Mouse (Mus musculus): Measurements from ENCODE around the gene Mef2d. TPM values are rescaled to one million over a fixed set of nuclear protein-coding genes. Genes with fewer than 3 reads are reported as not detected.

Mef2d gene
- polyA plus RNA-seq, 1 experiment = 343 TPM

DNA sequence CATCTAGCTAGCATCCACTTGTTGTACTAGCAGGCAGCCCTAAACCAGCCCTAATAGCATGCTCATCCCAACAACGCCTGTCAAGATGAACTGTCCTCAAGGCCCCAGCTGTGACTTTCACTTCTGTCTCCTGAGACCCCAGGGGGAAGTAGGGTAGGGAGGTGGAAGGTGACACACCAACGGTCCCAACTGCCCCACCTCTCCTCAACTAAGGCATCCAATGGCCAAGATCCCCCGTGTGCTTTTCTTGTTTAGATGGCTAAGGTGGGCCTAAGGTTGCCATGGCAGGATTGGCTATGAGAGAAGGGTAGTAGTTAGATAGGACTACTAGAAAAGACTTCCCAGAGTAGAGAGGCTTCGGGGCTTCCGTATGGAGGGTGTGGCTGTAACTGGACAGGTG is 6.2 kb downstream of the Mef2d start:
- 57% methylated on average over 5 of the region's 5 CpGs for WGBS
- Histone ChIP-seq H3K36me3 (ENCODE audit: control insufficient read depth, insufficient read depth, low read length) (no peaks in the 10 kb centered on the region), H3K27me3 (ENCODE audit: control insufficient read depth, insufficient read depth, low read length) (no peaks in the 10 kb centered on the region), H3K27ac (ENCODE audit: control insufficient read depth, insufficient read depth, low read length) (peak overlapping the region; percentile 12; the same call in 1 of the 2 replicates), H3K4me3 (ENCODE audit: control insufficient read depth, insufficient read depth, low read length) (no peak overlapping the region), H3K4me1 (replicated peaks; ENCODE audit: control insufficient read depth, insufficient read depth, low read length) (peaks cover 78% of the 10 kb centered on the region)
- TF ChIP-seq POLR2A (IDR thresholded peaks at IDR 0.05; ENCODE audit: control insufficient read depth, extremely low read depth, insufficient read depth, low read length, poor library complexity) (no peak), CTCF (IDR thresholded peaks at IDR 0.05; ENCODE audit: borderline replicate concordance, control insufficient read depth, extremely low read depth, insufficient read depth, low read length, poor library complexity) (no peak)
- no peak for DNase-seq

DNA sequence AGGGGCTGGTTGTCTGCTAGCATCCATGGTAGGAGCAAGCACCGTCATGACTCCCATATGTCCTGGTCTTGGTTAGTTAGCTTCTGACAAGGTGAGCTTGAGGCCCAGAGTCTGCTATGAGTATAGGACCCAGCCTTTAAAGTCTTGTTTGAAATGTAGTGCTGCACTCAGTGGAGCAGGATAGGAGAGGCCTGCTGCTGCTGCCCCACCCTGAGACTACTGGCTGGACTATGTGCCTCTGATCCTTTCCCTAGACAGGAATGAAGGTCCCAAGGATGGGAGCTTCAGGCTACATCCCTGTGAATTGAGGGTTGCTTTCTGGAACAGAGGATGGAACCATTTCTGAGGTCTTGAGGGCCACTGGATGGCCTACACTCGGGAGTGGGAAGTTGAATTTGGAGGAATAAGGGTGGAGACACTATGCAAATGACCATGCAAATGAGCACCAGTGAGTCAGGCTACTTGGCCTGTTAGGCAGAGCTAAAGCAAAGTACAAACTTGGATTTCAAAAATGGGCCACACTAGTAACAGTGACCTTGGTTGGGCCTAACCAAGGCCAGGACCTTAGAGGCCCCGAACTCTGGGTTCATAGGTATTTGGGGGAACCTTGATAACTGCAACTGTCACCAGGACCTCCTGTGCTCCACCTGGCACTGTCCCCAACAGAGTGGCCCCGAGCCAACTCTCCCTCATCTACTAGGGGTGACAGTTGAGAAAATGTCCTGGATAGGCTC is 6.8 kb downstream of the Mef2d start:
- no peak for DNase-seq
- Histone ChIP-seq H3K36me3 (ENCODE audit: control insufficient read depth, insufficient read depth, low read length) (no peaks in the 10 kb centered on the region), H3K27ac (ENCODE audit: control insufficient read depth, insufficient read depth, low read length) (peak overlapping the region; percentile 23; the same call in 1 of the 2 replicates), H3K4me3 (ENCODE audit: control insufficient read depth, insufficient read depth, low read length) (no peak overlapping the region), H3K27me3 (ENCODE audit: control insufficient read depth, insufficient read depth, low read length) (no peaks in the 10 kb centered on the region), H3K4me1 (replicated peaks; ENCODE audit: control insufficient read depth, insufficient read depth, low read length) (peaks cover 78% of the 10 kb centered on the region)
- WGBS = 50% methylated on average over 4 of the region's 4 CpGs
- no peak for TF ChIP-seq CTCF (IDR thresholded peaks at IDR 0.05; ENCODE audit: borderline replicate concordance, control insufficient read depth, extremely low read depth, insufficient read depth, low read length, poor library complexity)
- no peak for TF ChIP-seq POLR2A (IDR thresholded peaks at IDR 0.05; ENCODE audit: control insufficient read depth, extremely low read depth, insufficient read depth, low read length, poor library complexity)

DNA sequence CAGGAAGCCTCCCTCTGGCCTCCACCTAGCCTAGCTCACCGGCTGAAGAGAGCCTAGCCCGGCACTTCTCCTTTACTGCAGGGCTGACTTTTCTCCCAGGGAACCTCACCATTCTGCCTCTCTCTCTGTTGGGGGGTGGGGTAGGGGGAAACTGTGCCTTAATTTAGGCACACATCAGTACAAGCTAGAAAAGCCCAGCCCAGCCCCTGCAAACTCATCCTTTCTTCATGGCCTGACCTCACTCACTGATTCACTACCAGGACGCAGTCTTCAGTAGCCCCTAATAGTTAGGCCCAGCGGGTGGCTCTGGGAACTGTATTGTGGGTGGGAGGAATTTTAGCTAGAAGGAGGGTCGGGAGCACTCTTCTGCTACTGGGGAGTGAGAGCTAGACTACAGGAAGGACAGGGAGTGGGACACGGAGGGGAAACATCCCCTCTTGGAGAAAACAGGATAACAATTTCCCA is 7.4 kb downstream of the Mef2d start:
- TF ChIP-seq POLR2A (IDR thresholded peaks at IDR 0.05; ENCODE audit: control insufficient read depth, extremely low read depth, insufficient read depth, low read length, poor library complexity) = no peak
- H3K27me3 ChIP-seq (ENCODE audit: control insufficient read depth, insufficient read depth, low read length) = no peaks in the 10 kb centered on the region
- no peaks in the 10 kb centered on the region for H3K36me3 ChIP-seq (ENCODE audit: control insufficient read depth, insufficient read depth, low read length)
- peak overlapping the region; percentile 23; the same call in 1 of the 2 replicates for H3K27ac ChIP-seq (ENCODE audit: control insufficient read depth, insufficient read depth, low read length)
- no peak overlapping the region for H3K4me3 ChIP-seq (ENCODE audit: control insufficient read depth, insufficient read depth, low read length)
- peaks cover 74% of the 10 kb centered on the region for H3K4me1 ChIP-seq (replicated peaks; ENCODE audit: control insufficient read depth, insufficient read depth, low read length)
- no peak for DNase-seq
- 57% methylated on average over 6 of the region's 6 CpGs for WGBS

DNA sequence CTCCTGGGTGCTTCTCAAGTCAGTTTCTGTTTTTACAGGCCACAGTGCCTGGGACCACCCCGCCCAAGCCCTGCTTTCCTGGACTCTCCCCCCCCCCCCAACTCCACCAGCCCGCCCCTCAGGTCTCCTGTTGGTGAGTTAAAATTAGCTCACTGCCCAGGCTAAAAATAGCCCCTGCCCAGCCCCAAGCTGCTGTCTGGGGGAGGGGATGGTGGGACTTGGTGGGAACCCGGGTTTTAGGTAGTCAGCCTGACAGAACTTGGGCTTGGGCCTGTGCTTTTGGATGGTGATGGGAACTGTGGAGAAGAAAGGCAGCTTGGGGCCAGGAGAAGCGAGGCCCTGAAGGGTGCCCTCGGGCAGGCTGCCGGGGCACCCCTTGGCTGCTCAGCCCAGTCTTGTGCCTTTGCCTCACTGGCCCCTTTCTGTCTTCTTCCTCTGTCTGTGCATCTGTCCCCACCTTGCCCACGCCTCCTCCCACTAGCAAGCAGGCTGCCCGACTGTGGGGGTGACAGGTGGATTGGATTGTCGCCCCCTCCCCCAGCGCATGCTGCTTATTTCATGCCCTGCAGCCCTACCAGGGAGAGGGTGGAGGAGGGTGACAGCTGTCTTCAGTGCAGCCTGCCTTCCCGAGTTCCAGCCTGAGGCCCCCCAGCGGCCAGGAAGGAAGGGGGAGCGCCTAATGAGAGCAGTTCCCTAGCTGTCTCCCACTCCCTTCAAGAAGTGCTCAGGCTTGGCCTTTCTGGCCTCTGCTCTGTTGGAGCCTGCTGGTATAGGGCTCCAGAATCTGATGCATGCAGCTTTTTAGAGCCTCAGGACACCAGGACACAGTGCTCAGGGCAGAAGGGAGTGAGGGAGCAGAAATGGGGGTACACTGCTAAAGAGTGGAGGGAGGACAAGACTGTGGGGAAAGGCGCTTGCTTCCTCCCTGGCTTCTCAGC is 8.2 kb downstream of the Mef2d start:
- Histone ChIP-seq H3K27ac (ENCODE audit: control insufficient read depth, insufficient read depth, low read length) (peak overlapping the region; percentile 23; the same call in 1 of the 2 replicates), H3K4me1 (replicated peaks; ENCODE audit: control insufficient read depth, insufficient read depth, low read length) (peaks cover 67% of the 10 kb centered on the region), H3K4me3 (ENCODE audit: control insufficient read depth, insufficient read depth, low read length) (no peak overlapping the region), H3K36me3 (ENCODE audit: control insufficient read depth, insufficient read depth, low read length) (no peaks in the 10 kb centered on the region), H3K27me3 (ENCODE audit: control insufficient read depth, insufficient read depth, low read length) (no peaks in the 10 kb centered on the region)
- 22% methylated on average over 13 of the region's 14 CpGs for WGBS
- TF ChIP-seq CTCF (IDR thresholded peaks at IDR 0.05; ENCODE audit: borderline replicate concordance, control insufficient read depth, extremely low read depth, insufficient read depth, low read length, poor library complexity) (no peak), POLR2A (IDR thresholded peaks at IDR 0.05; ENCODE audit: control insufficient read depth, extremely low read depth, insufficient read depth, low read length, poor library complexity) (no peak)
- DNase-seq = peak; percentile 59

DNA sequence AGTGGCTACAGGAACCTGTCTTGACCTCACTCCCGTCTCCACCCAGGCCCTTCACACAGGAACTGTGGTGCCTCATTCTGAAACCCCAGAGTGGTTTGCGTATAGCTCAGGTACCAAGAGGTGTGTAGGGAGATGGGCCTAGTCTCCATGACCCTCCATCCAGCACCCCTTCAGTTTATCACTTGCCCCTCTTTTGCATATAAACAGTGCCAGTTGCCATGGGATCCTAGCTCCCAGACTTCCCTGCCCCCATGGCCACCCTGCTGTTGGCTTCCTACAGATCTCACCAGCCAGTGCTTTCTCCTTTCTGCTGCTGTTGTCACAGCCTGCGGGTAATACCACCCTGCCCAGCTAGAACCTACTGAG is 8.8 kb downstream of the Mef2d start:
- TF ChIP-seq POLR2A (IDR thresholded peaks at IDR 0.05; ENCODE audit: control insufficient read depth, extremely low read depth, insufficient read depth, low read length, poor library complexity) (no peak), CTCF (IDR thresholded peaks at IDR 0.05; ENCODE audit: borderline replicate concordance, control insufficient read depth, extremely low read depth, insufficient read depth, low read length, poor library complexity) (no peak)
- no peaks in the 10 kb centered on the region for H3K27me3 ChIP-seq (ENCODE audit: control insufficient read depth, insufficient read depth, low read length)
- no peak overlapping the region for H3K4me3 ChIP-seq (ENCODE audit: control insufficient read depth, insufficient read depth, low read length)
- H3K36me3 ChIP-seq (ENCODE audit: control insufficient read depth, insufficient read depth, low read length) = peaks cover 5% of the 10 kb centered on the region; the same call in 1 of the 2 replicates
- H3K4me1 ChIP-seq (replicated peaks; ENCODE audit: control insufficient read depth, insufficient read depth, low read length) = peaks cover 60% of the 10 kb centered on the region
- H3K27ac ChIP-seq (ENCODE audit: control insufficient read depth, insufficient read depth, low read length) = peak overlapping the region; percentile 4; the same call in 1 of the 2 replicates
- DNase-seq = no peak
- 69% methylated on average over 3 of the region's 3 CpGs for WGBS

DNA sequence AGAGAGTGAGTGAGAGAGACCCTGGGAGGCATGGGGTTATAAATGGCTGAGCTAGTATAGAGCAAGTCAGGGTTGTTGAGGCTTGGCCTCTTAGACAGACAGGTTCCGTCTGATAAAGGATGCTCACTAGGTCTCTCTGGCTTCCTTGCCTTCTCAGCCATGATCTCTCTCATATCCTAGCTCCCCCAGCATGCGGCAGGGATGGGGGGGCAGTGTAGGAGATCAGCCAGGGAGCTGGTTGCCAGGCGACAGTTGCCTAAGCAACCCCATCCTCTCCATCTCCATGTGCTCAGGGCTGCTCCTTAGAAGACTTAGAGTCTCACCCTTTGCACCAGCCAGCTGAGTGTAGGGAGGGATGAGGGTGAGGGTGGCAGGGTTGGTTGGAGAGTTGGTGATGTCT is 9.9 kb downstream of the Mef2d start:
- no peak overlapping the region for H3K4me3 ChIP-seq (ENCODE audit: control insufficient read depth, insufficient read depth, low read length)
- no peak for TF ChIP-seq CTCF (IDR thresholded peaks at IDR 0.05; ENCODE audit: borderline replicate concordance, control insufficient read depth, extremely low read depth, insufficient read depth, low read length, poor library complexity)
- TF ChIP-seq POLR2A (IDR thresholded peaks at IDR 0.05; ENCODE audit: control insufficient read depth, extremely low read depth, insufficient read depth, low read length, poor library complexity) = no peak
- 95% methylated on average over 3 of the region's 3 CpGs for WGBS
- H3K36me3 ChIP-seq (ENCODE audit: control insufficient read depth, insufficient read depth, low read length) = peaks cover 16% of the 10 kb centered on the region
- H3K4me1 ChIP-seq (replicated peaks; ENCODE audit: control insufficient read depth, insufficient read depth, low read length) = peaks cover 50% of the 10 kb centered on the region
- H3K27ac ChIP-seq (ENCODE audit: control insufficient read depth, insufficient read depth, low read length) = no peak overlapping the region
- no peak for DNase-seq
- H3K27me3 ChIP-seq (ENCODE audit: control insufficient read depth, insufficient read depth, low read length) = no peaks in the 10 kb centered on the region

Measured in thymus, adult 2 months (tissue).